Mouse (Mus musculus): Measurements from ENCODE around the gene Prss23.

Prss23 gene

GRCm38 (mm10) chr7:89499516-89500307 lies 27.3 kb downstream of the Prss23 start:
- peak; percentile 66 for DNase-seq

- DNase-seq = no peak
Observed at GRCm38 (mm10) chr7:89483769-89484568, 43.0 kb downstream of the Prss23 start.

- DNase-seq = no peak
Observed at GRCm38 (mm10) chr7:89481723-89482122, 45.3 kb downstream of the Prss23 start.

DNA sequence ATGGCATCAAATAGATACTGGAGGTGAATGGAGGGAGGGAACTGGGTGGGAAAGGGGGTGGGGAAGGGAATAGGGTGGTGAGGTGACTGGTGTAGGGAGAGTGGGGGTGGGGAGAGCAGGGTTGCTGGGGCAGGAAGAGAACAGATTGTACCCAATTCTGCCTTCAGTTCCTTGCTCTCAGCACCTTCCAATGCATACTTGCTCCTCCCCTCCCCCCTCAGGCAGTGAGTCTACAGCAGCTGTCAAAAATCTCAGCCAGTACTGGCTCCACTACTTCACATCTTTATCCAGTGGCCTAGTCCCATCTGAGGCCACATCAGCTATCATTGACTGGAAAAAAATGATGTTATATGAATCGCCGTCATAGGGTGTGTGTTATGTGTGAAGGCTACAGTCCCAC lies 48.5 kb downstream of the Prss23 start:
- no peak for DNase-seq

DNA sequence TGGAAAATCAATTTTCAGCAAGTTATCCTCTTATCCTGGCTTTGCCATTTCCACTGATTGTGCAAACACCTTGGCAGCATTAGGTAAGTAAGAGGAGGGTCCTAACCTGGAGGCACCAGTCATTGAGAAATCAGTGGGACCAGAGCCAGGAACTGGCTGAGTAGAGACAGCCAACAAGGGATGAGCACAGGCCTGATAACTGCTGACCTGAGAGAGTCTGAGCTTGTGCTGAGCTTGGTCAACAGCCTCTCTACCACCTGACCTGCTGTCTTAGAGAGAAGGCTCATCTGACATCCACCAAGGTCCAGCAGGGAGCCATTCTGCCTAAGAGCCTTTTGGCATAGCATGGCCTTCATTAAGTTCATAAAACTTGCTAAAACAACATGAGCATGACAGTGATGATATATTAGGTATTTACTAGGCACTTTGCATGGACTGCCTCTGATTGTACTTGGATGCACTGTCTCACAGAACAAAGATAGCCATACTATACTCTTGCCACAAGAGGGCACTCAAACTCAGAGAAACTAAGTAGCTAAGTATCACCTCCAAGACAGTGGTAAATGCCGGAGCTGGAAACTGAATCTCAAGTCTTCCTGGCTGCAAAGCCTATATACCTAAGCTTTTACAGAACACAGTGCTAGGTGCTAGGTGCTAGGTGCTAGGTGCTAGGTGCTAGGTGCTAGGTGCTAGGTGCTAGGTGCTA lies 49.5 kb downstream of the Prss23 start:
- DNase-seq = peak; percentile 22

DNA sequence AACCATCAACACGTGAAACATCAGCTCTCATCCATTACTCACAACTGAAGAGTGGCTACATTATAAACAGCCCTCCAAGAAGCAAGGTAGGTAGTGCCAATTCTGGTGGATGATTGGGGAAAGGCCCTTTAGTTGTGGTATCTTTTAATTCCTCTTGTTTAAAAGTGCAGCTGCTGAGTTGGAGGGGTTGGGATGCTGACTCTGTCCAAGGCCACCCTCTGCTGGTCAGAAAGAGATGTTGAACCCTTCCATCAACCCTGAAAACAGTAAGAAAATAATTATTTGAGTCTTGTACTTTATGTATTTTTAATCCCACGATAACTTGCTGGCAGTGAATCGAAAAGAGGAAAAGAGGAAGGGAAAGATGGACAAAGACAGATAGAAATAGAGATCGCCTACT lies 53.5 kb downstream of the Prss23 start:
- no peak for DNase-seq

GRCm38 (mm10) chr7:89463775-89464592 lies 63.0 kb downstream of the Prss23 start:
- DNase-seq = no peak

DNA sequence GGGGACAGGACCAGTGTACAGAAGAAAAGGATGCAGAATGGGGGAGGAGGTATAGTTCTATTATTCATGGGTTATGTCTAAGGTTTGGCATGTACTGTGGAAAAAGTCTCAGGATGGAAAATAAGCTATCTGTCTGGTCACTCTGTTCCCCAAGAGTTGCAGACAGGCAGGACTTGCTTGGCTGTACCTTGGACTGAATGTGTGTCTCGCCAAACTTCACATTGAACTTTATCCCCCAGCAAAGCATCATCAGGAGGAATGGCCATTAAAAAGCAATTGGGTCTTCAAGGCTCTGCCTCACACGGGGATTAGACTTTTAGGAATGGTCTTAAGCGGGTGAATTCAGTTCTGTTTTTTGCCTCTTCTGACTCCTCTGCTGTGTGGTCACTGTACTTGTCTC lies 63.7 kb downstream of the Prss23 start:
- DNase-seq = no peak

- DNase-seq = no peak
Observed at GRCm38 (mm10) chr7:89462646-89463207, 64.3 kb downstream of the Prss23 start.

GRCm38 (mm10) chr7:89461351-89461750 lies 65.6 kb downstream of the Prss23 start:
- no peak for DNase-seq

DNA sequence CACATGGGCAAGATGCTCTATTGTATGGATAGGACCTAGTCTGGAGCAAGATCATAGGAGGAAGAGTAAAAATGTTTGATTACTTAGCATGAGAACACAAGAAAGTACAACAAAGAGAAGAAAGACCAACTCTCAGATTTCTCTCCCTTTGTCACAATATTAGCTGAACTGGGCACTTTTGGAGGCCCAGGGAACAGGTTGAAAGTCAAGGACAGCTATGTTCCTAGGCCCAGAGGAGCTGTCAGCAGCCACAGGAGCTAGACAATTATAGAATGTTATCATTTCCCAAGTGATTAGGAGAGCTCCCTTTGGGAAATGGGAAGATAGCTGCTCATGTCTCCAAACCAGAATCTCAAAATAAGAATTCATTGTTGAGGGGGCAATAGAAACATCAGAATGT lies 66.1 kb downstream of the Prss23 start:
- no peak for DNase-seq

DNA sequence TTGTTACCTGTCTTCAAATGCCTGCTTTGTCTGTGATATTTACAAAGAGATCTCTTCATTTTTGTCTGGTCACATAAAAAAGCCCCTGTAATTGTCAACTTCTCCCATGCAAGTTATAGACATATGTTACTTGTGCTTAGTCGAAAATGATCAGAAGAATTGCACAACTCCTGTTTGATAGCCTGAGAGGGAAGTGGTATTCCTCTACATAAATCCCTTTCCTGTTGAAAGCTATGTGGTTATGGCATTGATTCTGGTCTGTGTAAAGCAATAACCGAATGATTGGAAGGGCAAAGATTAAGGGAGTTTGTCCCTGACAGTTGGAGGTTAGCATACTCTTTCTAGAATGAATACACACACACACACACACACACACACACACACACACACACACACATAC lies 67.3 kb downstream of the Prss23 start:
- DNase-seq = no peak

Measured in right cerebral cortex, postnatal 25 days (tissue).